Mouse (Mus musculus) neural tube, embryonic 11.5 days (tissue): ENCODE data around the gene Phc2. TPM values are rescaled to one million over a fixed set of nuclear protein-coding genes. Genes with fewer than 3 reads are reported as not detected.
A peak's percentile ranks its signal among the peaks of the same experiment; 100 is the strongest.

Experiments used
- ATAC-seq: fragments of 200-750 bp; cut with Nextera tagmentation; 2 replicates; pipeline ENCODE4 v1.8.0; 2017; ENCODE audit warnings: moderate number of reproducible peaks, mild to moderate bottlenecking, moderate TSS enrichment, moderate library complexity; ENCODE audit not compliant: insufficient read depth, low FRiP score, low TSS enrichment
- DNase-seq: peaks from one replicate; pipeline ENCODE4 v3.0.0-alpha.2; 2015; ENCODE audit warnings: low spot score
- H3K27ac ChIP-seq: fragments of 300-500 bp; sonication (generic); 2 replicates; pipeline ENCODE4 v1.5.1; 2014; ENCODE audit warnings: low read depth, mild to moderate bottlenecking, low read length
- H3K27me3 ChIP-seq: fragments of 300-500 bp; sonication (generic); 2 replicates; pipeline ENCODE4 v1.6.1; 2014; ENCODE audit warnings: mild to moderate bottlenecking, low read length, mixed read lengths; ENCODE audit not compliant: control insufficient read depth, insufficient read depth
- H3K36me3 ChIP-seq: fragments of 300-500 bp; sonication (generic); 2 replicates; pipeline ENCODE4 v1.6.1; 2014; ENCODE audit warnings: mild to moderate bottlenecking, low read length, moderate library complexity, mixed read lengths; ENCODE audit not compliant: control insufficient read depth, insufficient read depth
- H3K4me1 ChIP-seq: fragments of 300-500 bp; sonication (generic); 2 replicates; pipeline ENCODE4 v1.6.1; 2014; ENCODE audit warnings: low read length, mixed read lengths; ENCODE audit not compliant: control insufficient read depth, insufficient read depth
- H3K4me2 ChIP-seq: fragments of 300-500 bp; sonication (generic); 2 replicates; pipeline ENCODE4 v1.6.1; 2014; ENCODE audit warnings: low read depth, mild to moderate bottlenecking, moderate library complexity
- H3K4me3 ChIP-seq: fragments of 300-500 bp; sonication (generic); 2 replicates; pipeline ENCODE4 v1.5.1; 2014; ENCODE audit warnings: low read depth, low read length
- H3K9ac ChIP-seq: fragments of 300-500 bp; sonication (generic); 2 replicates; pipeline ENCODE4 v1.6.1; 2014; ENCODE audit warnings: mild to moderate bottlenecking, low read length
- H3K9me3 ChIP-seq: fragments of 300-500 bp; sonication (generic); 2 replicates; pipeline ENCODE4 v1.6.1; 2016; ENCODE audit warnings: low read length; ENCODE audit not compliant: control insufficient read depth
- WGBS: fragments of 180-500 bp; shearing (Covaris S2); extraction: QIAGEN DNeasy Blood & Tissue Kit; methylation state at CpG from one replicate; pipeline ENCODE4 v1.1.7; 2014; 5-methylcytosine and 5-hydroxymethylcytosine counted together
- polyA plus RNA-seq: library from polyadenylated mRNA; unstranded; fragments of >200 nt; fragmentation: Nextera tagmentation; extraction: Ambion mirVana; gene quantifications from 2 replicates; pipeline ENCODE4 v1.2.1, GENCODE M21; 2014

Gene Phc2
- polyA plus RNA-seq, 1 experiment from 2014 or later: 123 TPM

DNA sequence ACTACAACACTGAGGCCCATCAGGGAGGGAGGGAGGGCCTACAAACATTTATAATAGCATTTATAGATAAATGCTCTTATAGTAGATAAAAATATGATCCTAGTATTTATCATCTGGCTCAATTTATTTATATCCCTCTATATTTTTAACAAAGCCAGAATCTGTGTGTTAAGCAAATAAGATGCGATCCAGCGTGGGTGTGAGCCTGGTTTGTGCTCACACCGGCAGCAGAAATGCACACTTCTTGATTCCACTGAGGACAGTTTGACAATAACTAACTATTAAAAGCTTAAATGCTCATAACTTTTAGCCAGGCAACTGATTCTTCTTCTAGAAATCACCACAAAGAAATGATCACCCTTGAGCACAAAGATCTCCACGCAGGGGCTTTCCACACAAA lies 133.6 kb downstream of the Phc2 start:
- no peaks in the 10 kb centered on the region for H3K9me3 ChIP-seq

DNA sequence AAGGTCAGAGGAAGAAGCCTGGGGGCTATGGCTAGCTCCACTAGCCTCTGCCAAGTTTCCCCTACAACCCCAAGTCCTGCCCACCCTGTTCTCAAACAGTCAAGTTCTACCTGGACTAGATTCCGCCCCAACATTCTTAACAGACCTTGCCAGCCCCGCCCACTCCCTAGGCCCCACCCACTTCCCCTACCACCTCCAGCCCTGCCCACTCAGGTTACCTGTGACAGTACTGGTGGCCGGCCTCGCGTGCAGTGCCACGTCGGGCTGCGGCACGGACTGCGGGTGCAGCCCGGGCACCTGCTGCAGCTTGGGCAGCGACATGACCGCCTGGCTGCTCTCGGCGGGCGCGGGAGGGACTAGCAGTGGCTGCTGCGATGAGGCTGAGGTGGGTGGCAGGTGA lies 135.1 kb downstream of the Phc2 start:
- Histone ChIP-seq H3K4me2 (no peak overlapping the region), H3K9ac (no peak overlapping the region), H3K9me3 (no peaks in the 10 kb centered on the region), H3K27me3 (no peaks in the 10 kb centered on the region), H3K36me3 (peaks cover 20% of the 10 kb centered on the region), H3K27ac (no peak overlapping the region), H3K4me3 (no peak overlapping the region), H3K4me1 (no peaks in the 10 kb centered on the region; the same call in 1 of the 2 replicates)
- ATAC-seq (no peak), DNase-seq (no peak)
- 49% methylated on average over 18 of the region's 18 CpGs for WGBS

More for the DNA sequence above, 133.6 kb downstream of the Phc2 start:
- H3K4me3 ChIP-seq: no peak overlapping the region
- H3K9ac ChIP-seq: no peak overlapping the region
- WGBS: 93% methylated on average over 4 of the region's 4 CpGs
- H3K27me3 ChIP-seq: no peaks in the 10 kb centered on the region
- DNase-seq (no peak), ATAC-seq (no peak)
- H3K36me3 ChIP-seq: peaks cover 28% of the 10 kb centered on the region
- H3K4me1 ChIP-seq: no peaks in the 10 kb centered on the region; the same call in 1 of the 2 replicates
- H3K27ac ChIP-seq: no peak overlapping the region
- no peak overlapping the region for H3K4me2 ChIP-seq

GRCm38 (mm10) chr4:128793710-128794109 lies 139.2 kb downstream of the Phc2 start:
- WGBS: 71% methylated on average over 1 of the region's 1 CpGs
- Histone ChIP-seq H3K36me3 (no peaks in the 10 kb centered on the region; the same call in none of the 2 replicates), H3K4me3 (no peak overlapping the region), H3K9me3 (no peaks in the 10 kb centered on the region), H3K4me2 (no peak overlapping the region), H3K27me3 (no peaks in the 10 kb centered on the region), H3K9ac (no peak overlapping the region), H3K4me1 (peaks cover 4% of the 10 kb centered on the region), H3K27ac (no peak overlapping the region)
- no peak for ATAC-seq
- DNase-seq: no peak

DNA sequence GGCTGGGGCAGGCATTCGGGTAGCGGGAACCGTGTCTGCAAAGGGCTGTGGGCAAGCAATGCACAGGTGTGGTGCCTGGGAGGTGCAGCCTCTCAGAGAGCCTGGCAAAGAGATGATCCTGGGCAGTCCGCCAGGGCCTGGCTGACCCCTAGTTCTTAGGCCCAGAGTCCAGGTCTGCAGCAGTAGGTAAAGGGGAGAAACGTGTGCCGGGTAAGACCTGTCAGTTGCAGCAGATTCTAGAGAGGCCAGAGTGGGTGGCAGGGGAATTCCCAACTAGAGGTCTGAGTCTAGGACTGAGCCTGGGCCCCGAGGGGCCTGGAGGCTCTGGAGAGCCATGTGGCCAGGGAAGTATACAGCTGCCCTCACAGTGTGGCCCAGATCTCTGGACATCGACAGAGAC lies 139.7 kb downstream of the Phc2 start:
- WGBS: 91% methylated on average over 8 of the region's 8 CpGs
- no peak overlapping the region for H3K9ac ChIP-seq
- ATAC-seq (no peak), DNase-seq (no peak)
- no peaks in the 10 kb centered on the region for H3K27me3 ChIP-seq
- no peaks in the 10 kb centered on the region; the same call in none of the 2 replicates for H3K36me3 ChIP-seq
- H3K4me1 ChIP-seq: peaks cover 4% of the 10 kb centered on the region
- no peak overlapping the region for H3K4me2 ChIP-seq
- no peak overlapping the region for H3K27ac ChIP-seq
- H3K9me3 ChIP-seq: no peaks in the 10 kb centered on the region
- H3K4me3 ChIP-seq: no peak overlapping the region

DNA sequence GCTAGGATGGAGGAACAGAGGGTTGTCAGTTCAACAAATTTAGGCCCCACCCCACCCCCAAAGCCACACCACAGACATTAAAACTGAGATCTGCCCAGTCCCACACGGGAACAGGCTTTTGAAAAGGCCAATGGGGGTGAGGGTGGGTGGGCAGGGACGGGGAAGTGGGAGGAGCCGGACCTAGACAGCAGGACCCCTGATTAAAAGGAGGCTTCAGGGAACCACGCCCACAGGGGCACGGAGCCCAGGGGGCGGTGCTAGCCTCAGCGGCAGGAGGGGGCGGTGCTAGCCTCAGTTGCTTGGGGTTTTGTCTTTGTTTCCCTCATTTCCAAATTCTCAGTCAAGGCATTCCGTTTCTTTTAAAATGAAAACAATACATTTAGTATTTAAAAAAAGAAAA lies 141.1 kb downstream of the Phc2 start:
- Histone ChIP-seq H3K4me2 (0 out of 2 replicates have a peak overlapping the region, but pooled peaks have one; percentile 5), H3K9me3 (no peaks in the 10 kb centered on the region), H3K27me3 (no peaks in the 10 kb centered on the region), H3K27ac (no peak overlapping the region), H3K36me3 (no peaks in the 10 kb centered on the region), H3K9ac (no peak overlapping the region), H3K4me3 (no peak overlapping the region), H3K4me1 (peaks cover 7% of the 10 kb centered on the region)
- WGBS: 5% methylated on average over 9 of the region's 9 CpGs
- ATAC-seq (peak; percentile 72; the same call in 1 of the 2 replicates), DNase-seq (peak; percentile 69)

GRCm38 (mm10) chr4:128796788-128797187 lies 142.3 kb downstream of the Phc2 start:
- no peak overlapping the region for H3K9ac ChIP-seq
- H3K27me3 ChIP-seq: no peaks in the 10 kb centered on the region
- H3K27ac ChIP-seq: no peak overlapping the region
- ATAC-seq (no peak), DNase-seq (no peak)
- H3K9me3 ChIP-seq: no peaks in the 10 kb centered on the region
- 77% methylated on average over 8 of the region's 8 CpGs for WGBS
- H3K4me1 ChIP-seq: peaks cover 7% of the 10 kb centered on the region
- H3K36me3 ChIP-seq: no peaks in the 10 kb centered on the region
- H3K4me2 ChIP-seq: no peak overlapping the region
- no peak overlapping the region for H3K4me3 ChIP-seq

DNA sequence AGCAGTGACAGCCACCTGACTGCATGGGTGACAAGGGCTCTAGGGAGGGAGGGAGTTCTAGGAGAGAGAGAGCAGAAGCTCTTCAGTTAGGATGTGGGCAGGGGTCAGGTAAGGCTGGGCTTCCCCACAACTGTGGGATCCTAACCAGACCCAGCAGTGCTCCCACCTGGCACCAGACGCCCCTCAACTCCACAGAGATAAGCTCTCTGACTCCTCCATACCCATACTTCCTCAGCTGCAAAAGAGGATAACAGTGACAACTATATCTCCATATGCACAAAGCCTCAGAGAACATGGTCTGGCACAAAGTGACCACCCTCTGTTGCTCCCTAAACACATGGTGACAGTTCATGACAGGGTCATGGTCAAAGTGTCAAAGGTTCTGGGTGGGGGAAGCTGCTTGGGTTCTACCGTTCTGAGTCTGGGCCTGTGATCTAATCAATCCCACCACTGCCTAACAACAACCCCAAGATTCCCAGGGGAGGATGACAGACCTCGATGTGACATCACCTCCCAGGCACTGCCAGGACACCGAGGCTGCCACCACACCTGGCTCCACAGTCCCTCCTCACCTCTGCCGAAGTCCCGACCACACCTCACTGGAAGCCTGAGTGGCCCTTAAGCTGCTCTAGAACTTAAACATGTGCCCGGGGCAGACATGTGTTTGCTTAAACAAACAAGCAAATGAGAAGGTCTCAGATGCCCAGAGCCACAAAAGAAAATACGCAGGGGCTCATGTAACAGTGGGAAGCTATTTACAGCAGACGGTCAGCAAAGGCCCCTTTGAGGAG lies 147.4 kb downstream of the Phc2 start:
- 54% methylated on average over 9 of the region's 9 CpGs for WGBS
- no peak for ATAC-seq
- H3K27me3 ChIP-seq: no peaks in the 10 kb centered on the region
- no peak overlapping the region for H3K4me3 ChIP-seq
- H3K9me3 ChIP-seq: no peaks in the 10 kb centered on the region
- no peak overlapping the region for H3K9ac ChIP-seq
- no peak overlapping the region for H3K4me2 ChIP-seq
- no peaks in the 10 kb centered on the region for H3K36me3 ChIP-seq
- peaks cover 28% of the 10 kb centered on the region for H3K4me1 ChIP-seq
- DNase-seq: peak; percentile 7
- no peak overlapping the region for H3K27ac ChIP-seq
